Mouse (Mus musculus) ES-CJ7 (cell line): ENCODE data around the gene Olfr1186.
"Not testable (repeated sequence)": the region's sequence is repeated elsewhere in the genome, so short reads cannot be mapped to it uniquely, and the experiment has no call there.

Experiments
- DNase-seq: peaks from one replicate; pipeline ENCODE4 v3.0.0; 2011; ENCODE audit warnings: low read depth, low spot score

The Olfr1186 gene

DNA sequence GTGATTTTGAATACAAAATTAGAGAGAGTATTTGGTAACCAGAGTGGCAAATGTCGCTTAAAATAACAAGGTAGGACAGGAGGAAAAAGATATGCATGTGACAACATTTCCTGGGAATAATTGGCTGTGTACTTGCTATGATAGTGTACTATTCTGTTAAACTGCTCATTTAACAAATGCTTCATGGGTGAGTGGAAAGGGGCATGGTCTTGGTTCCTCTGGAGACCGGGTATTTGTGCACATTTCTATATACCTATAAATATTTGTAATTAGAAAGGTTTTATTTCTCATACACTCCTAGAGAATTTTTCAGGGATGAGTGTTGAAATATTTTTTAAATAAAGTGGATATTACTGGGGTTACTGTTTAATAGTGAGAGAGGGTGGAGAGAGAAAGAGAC, at the start of gene Olfr1186:
TSS of gene Olfr1186 (plus strand) at position 301 of the 400 bp plus-strand sequence.
- DNase-seq = no peak

DNA sequence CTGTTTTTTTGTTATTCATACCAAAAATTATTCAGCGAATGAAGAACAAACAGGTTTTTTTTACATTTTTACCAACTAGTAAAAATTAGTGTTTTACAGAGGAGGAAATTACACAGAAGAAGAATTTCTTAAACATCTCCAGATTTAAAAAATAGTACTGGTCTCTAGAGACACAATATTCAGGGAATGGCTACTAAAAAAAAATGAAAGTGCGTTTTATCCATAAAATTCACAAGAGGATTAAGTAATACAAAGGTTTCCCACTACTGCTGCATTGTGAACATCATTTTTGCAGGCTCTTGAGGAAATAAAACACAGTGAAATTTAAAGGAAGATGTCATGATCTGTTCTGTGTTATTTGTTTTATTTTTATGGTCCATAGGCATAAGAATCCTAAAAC, 35.1 kb upstream of the Olfr1186 start, which contains the start of gene Olfr1184:
TSS of gene Olfr1184 (plus strand) at position 301 of the 400 bp plus-strand sequence.
- no peak for DNase-seq

DNA sequence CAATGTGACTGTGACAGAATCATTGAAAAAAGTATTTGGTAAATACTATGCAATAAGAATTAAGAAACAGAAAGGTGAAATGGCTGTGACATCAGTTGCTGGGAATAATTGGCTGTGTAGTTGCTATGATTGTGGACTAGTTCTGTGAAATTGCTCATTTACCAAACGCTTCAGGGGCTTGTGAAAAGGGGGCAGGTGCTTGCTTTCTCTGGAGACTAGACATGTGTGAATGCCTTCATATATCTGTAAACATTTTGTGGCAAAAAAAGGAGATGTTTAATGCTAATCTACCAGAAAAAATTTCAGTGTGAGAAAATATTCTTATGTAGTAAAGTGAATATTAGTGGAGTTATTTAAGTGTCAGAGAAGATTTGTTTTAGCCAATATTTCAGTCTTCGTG, 25.3 kb upstream of the Olfr1186 start, which contains the start of gene Olfr1185-ps1:
TSS of gene Olfr1185-ps1 (plus strand) at position 301 of the 400 bp plus-strand sequence.
- DNase-seq = no peak

DNA sequence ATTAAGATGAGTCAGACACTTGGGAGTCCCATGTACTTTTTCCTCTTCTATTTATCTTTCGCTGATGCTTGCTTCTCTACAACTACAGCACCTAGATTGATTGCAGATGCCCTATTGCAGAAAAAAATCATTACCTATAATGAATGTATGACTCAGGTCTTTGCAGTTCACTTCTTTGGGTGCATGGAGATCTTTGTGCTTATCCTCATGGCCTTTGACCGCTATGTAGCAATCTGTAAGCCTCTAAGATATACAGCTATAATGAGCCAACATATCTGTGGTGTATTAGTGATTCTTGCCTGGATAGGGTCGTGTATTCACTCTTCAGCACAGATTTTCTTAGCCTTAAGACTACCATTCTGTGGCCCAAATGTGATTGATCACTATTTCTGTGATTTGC, 7.4 kb downstream of the Olfr1186 start:
- DNase-seq = no peak

DNA sequence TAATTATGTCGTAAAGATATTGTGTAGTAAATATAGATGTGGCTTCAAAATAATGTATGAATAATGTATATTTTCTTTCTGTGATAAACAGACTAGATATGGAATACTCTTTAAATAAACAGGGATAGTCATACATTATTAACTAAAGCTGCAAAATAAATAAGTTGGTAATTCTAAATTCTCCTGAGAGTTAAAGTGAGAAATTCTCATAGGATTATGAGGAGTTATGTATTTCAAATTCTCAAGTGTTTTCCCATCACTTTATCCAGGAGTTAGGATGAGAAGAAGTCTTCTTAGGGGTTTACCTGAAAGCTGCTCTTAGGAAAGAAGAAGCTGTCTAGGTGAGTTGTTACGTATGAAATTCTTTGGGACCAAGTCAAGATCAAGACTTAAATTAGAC, 38.3 kb downstream of the Olfr1186 start, which contains the start of gene Olfr1188:
TSS of gene Olfr1188 (plus strand) at position 301 of the 400 bp plus-strand sequence.
- DNase-seq = no peak

DNA sequence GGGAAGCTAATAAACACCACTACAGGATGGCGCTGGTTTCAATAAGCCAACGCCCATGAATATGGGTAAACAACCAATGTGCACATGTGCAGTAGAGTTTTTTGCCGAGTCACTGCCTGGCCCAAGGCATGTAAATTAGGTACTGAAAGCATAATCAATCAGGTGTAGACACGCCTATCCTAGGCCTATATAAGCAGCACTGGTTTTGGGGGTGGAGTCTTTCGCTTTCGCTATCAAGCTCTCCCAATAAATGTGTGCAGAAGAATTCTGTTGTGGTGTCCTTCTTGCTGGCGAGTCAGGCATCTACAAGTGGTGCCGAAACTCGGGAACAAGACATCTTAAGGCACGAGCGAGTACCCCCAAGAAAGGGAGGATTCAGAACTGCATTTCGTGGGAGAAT, 54.3 kb downstream of the Olfr1186 start:
- DNase-seq = not testable (repeated sequence)
